Mouse (Mus musculus) ovary, postnatal 10 days (tissue): ENCODE results near the gene Fam186b.

Experiments
- DNase-seq: peaks from one replicate; pipeline ENCODE4 v3.0.0; 2022; ENCODE audit warnings: low spot score

Gene Fam186b

DNA sequence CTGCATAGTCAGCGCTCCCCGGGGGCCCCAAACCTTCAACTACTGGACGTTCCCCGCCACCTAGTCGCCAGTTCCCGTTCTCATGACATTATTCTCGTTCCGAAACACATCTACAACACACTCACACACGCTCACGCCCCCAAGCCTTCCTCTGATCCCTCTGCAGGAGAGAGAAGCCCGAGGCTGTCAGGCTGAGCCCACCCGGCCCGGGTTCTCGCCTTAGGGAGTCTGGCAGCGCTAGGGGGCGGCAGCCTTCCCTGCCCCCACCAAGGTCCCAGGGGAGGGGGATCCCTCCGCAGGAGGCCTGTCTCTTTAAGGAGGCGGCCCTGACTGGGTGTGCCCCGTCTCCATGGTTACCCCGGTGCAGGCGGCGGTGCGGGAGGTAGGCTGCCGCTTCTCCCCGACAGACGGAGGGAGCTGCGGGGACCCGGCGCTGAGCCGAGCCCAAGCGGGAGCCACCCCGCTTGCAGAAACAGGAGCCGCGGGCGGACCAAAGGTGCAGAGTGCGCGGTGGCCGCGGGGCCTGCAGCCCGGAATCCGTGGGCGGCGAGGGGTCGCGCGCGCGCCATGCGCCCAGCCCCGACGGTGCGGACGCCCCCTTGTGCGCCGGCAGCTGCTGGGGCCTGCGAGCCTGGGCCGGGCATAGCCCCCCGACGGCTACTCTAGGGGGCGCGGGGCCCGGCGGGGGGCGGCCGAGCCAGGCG, 71.3 kb downstream of the Fam186b start, which contains the start of gene Kcnh3:
Gene Kcnh3 (plus strand): TSS at position 654 of the 704 bp plus-strand sequence.
- no peak for DNase-seq

GRCm38 (mm10) chr15:99223585-99224207, 72.0 kb downstream of the Fam186b start:
- no peak for DNase-seq

- no peak for DNase-seq
Observed at GRCm38 (mm10) chr15:99222794-99223584, 72.7 kb downstream of the Fam186b start.

GRCm38 (mm10) chr15:99221315-99221952, 74.3 kb downstream of the Fam186b start:
- DNase-seq = no peak
